Mouse (Mus musculus) mouse trophoblast stem cell (cell line): ENCODE data around the gene Stard13.

Source experiments
- in situ Hi-C, 2 experiments: fragments of 300-500 bp; cut with MseI, MboI; formaldehyde crosslinking; loops; 2 replicates in 1 of 2; 3 replicates in 1 of 2; pipeline ENCODE4 v1.15.1; 2025

The Stard13 gene

GRCm38 (mm10) chr5:151022939-151023338, 210.7 kb downstream of the Stard13 start:
- in situ Hi-C loops: no loop called here

GRCm38 (mm10) chr5:151022026-151022425, 211.6 kb downstream of the Stard13 start:
- in situ Hi-C loops: no loop called here

DNA sequence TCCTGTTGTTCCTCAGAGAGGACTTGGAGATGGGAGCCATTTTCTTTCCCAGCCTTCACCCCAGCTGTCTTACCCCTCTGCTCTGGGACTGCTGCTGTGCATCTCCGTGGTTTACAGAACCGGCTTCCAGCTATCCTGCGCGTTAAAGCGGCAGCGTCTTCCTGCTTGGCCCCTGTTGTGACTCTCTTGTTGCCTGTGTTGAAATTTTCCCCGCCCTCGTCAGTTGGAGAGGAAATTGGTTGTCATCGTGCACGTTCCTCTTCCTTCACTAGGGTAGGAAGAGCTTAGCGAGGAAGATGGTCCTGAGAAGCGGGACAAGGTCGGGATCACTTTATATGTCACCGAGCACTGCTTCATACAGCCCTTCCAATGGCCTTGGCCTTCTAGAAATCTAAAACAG, 212.8 kb downstream of the Stard13 start:
- in situ Hi-C loops: no loop called here

DNA sequence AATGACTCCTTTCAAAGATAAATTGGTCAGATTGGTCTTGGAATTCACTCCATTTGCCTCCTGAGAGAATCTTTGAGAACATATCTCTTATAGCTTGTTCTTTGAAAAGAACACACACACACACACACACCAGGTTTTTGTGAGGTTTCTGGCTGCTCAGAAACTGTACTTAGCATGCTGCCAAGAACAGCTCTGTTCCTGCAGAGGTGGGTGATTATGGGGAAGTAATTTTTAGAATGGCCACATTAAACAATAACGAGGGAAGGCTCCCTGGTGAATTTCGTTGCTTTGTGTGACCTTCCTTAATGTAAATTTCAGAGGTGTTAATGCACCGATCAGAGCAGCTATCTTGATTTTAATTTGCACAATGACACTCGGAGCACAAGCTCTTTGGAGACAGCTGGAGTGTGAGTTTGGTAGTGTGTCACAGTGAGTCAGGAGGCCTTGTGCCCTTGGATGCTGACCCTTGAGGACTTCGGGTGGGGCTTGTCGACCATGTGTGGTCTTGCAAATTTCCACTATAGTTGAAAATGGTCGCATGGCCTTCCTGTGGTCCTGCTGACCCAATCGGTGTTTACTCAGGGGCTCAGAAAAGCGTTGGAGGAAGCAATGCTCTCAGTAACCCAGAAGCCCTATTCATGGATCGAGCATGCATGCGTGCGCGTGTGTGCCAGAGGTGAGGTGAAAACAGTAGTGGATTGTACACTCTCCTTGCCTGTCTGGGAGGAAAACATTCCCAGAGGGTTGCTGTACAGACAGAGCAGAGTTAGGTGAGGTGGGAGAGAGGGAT, 213.4 kb downstream of the Stard13 start:
- in situ Hi-C loops: no loop called here

DNA sequence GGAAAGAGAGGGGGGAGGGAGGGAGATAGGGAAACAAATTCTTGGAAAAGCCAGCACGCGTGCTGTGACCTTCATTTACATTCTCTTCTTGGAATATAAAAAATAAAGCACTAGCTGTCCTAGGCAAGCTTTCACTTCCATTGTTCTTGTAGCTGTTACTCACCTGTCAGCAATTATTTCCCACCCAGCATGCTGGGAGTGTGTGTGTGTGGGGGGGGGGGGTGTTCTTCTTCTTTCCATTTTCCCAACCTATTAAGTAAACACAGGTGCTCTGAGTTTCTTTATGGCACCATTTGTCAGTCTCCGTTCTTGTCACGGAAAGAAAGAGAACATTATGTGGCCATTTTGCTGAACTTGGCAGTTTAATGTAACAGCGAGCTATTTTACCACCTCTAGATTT, 214.7 kb downstream of the Stard13 start:
- in situ Hi-C loops: no loop called here

GRCm38 (mm10) chr5:151018450-151018849, 215.2 kb downstream of the Stard13 start:
- in situ Hi-C loops: no loop called here

- in situ Hi-C loops: no loop called here
These were observed 229.3 kb downstream of the Stard13 start for GRCm38 (mm10) chr5:151004216-151004755.

GRCm38 (mm10) chr5:151002051-151002450, 231.6 kb downstream of the Stard13 start:
- in situ Hi-C loops: no loop called here

DNA sequence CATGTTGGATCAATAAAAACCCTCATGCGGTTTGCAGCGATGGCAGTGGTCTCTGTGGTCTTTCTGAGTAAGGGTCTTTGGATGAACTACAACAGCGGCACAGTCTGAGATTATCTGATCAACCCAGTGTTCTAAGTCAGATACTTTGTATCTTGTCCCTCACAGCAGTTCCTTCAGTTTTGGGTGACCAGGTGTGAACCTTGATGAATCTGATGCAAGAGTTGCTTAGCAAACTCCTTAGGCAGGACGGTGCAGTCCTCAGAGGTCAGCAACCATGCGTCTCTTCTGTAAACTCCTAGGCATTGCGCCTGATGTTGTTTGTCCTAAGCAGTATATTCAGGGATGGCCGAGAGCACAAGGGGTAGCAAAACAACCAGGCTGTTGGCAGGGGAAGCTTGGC, 232.5 kb downstream of the Stard13 start:
- in situ Hi-C loops: no loop called here

- in situ Hi-C loops: no loop called here
These were observed 237.1 kb downstream of the Stard13 start for GRCm38 (mm10) chr5:150996586-150996985.

DNA sequence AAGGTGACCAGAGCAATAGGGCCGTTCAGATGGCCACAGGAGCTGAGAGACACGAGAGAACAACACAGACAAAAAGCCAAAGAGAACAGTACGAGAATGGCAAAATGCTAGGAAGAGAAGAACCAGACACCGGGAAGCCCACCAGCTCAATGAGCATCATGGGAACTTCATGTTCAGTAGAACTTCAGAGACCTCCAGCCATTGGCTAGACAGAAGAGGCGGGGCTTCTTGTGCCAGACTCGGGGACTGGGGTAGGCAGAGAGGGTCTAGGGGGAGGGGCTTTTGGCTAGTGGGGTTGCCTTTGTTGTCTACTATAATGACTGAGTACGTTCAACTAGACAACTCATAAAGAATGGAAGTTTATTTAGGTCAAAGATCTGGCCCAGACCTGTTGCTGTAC, 239.5 kb downstream of the Stard13 start:
- in situ Hi-C loops: no loop called here
